Mouse (Mus musculus): ENCODE data around the gene Brwd1. TPM values are rescaled to one million over a fixed set of nuclear protein-coding genes. Genes with fewer than 3 reads are reported as not detected.

Gene Brwd1
- polyA plus RNA-seq, 1 experiment, result 14.0 TPM

GRCm38 (mm10) chr16:96091515-96092504 is 9.5 kb upstream of the Brwd1 start:
- Histone ChIP-seq H3K27me3 (ENCODE audit: control insufficient read depth, insufficient read depth, low read length) (no peaks in the 10 kb centered on the region), H3K27ac (ENCODE audit: insufficient read depth, low read depth, low read length) (peak overlapping the region; percentile 14; the same call in 1 of the 2 replicates), H3K4me3 (ENCODE audit: low read depth, low read length) (no peak overlapping the region), H3K36me3 (ENCODE audit: control insufficient read depth, insufficient read depth, low read length) (no peaks in the 10 kb centered on the region), H3K4me1 (ENCODE audit: control insufficient read depth, insufficient read depth, insufficient read length, low read length) (no peaks in the 10 kb centered on the region)
- WGBS, result 58% methylated on average over 9 of the region's 9 CpGs
- TF ChIP-seq CTCF (IDR thresholded peaks at IDR 0.05; ENCODE audit: extremely low read depth, insufficient read length, insufficient replicate concordance, low read depth, low read length), result no peak
- no peak for TF ChIP-seq POLR2A (IDR thresholded peaks at IDR 0.05; ENCODE audit: low read depth, low read length)

GRCm38 (mm10) chr16:96088120-96088519 is 5.8 kb upstream of the Brwd1 start:
- H3K27me3 ChIP-seq (ENCODE audit: control insufficient read depth, insufficient read depth, low read length), result no peaks in the 10 kb centered on the region
- TF ChIP-seq POLR2A (IDR thresholded peaks at IDR 0.05; ENCODE audit: low read depth, low read length), result no peak
- TF ChIP-seq CTCF (IDR thresholded peaks at IDR 0.05; ENCODE audit: extremely low read depth, insufficient read length, insufficient replicate concordance, low read depth, low read length), result no peak

DNA sequence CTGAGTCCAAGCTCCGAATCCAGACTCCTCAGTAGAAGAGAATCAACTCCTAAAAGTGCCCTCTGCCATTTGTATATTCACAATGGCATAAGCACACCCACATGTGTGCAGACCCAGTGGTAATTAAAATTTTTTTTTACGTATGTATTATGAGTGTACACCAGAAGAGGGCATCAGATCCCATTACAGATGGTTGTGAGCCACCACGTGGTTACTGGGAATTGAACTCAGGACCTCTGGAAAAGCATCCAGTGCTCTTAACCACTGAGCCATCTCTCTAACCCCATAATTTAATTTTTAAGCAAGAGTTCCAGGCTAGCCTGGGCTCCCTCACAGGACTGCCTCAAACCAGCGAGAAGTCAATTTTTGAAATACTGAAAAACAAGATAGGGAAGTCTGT is 5.1 kb upstream of the Brwd1 start:
- TF ChIP-seq CTCF (IDR thresholded peaks at IDR 0.05; ENCODE audit: extremely low read depth, insufficient read length, insufficient replicate concordance, low read depth, low read length), result no peak
- no peak for TF ChIP-seq POLR2A (IDR thresholded peaks at IDR 0.05; ENCODE audit: low read depth, low read length)
- H3K4me3 ChIP-seq (ENCODE audit: low read depth, low read length), result no peak overlapping the region

More at GRCm38 (mm10) chr16:96088120-96088519, 5.8 kb upstream of the Brwd1 start:
- Histone ChIP-seq H3K4me1 (ENCODE audit: control insufficient read depth, insufficient read depth, insufficient read length, low read length) (peaks cover 11% of the 10 kb centered on the region; the same call in 1 of the 2 replicates), H3K4me3 (ENCODE audit: low read depth, low read length) (no peak overlapping the region), H3K27ac (ENCODE audit: insufficient read depth, low read depth, low read length) (no peak overlapping the region), H3K36me3 (ENCODE audit: control insufficient read depth, insufficient read depth, low read length) (no peaks in the 10 kb centered on the region)
- WGBS, result 74% methylated on average over 5 of the region's 5 CpGs

GRCm38 (mm10) chr16:96087001-96087400 is 4.7 kb upstream of the Brwd1 start:
- no peaks in the 10 kb centered on the region for H3K36me3 ChIP-seq (ENCODE audit: control insufficient read depth, insufficient read depth, low read length)
- peaks cover 11% of the 10 kb centered on the region; the same call in 1 of the 2 replicates for H3K4me1 ChIP-seq (ENCODE audit: control insufficient read depth, insufficient read depth, insufficient read length, low read length)
- TF ChIP-seq CTCF (IDR thresholded peaks at IDR 0.05; ENCODE audit: extremely low read depth, insufficient read length, insufficient replicate concordance, low read depth, low read length), result no peak
- TF ChIP-seq POLR2A (IDR thresholded peaks at IDR 0.05; ENCODE audit: low read depth, low read length), result no peak
- 74% methylated on average over 12 of the region's 12 CpGs for WGBS
- H3K27ac ChIP-seq (ENCODE audit: insufficient read depth, low read depth, low read length), result no peak overlapping the region
- H3K27me3 ChIP-seq (ENCODE audit: control insufficient read depth, insufficient read depth, low read length), result no peaks in the 10 kb centered on the region
- no peak overlapping the region for H3K4me3 ChIP-seq (ENCODE audit: low read depth, low read length)

More for the DNA sequence above, 5.1 kb upstream of the Brwd1 start:
- H3K36me3 ChIP-seq (ENCODE audit: control insufficient read depth, insufficient read depth, low read length), result no peaks in the 10 kb centered on the region
- H3K4me1 ChIP-seq (ENCODE audit: control insufficient read depth, insufficient read depth, insufficient read length, low read length), result peaks cover 11% of the 10 kb centered on the region; the same call in 1 of the 2 replicates
- H3K27me3 ChIP-seq (ENCODE audit: control insufficient read depth, insufficient read depth, low read length), result no peaks in the 10 kb centered on the region
- H3K27ac ChIP-seq (ENCODE audit: insufficient read depth, low read depth, low read length), result no peak overlapping the region
- 74% methylated on average over 4 of the region's 4 CpGs for WGBS

DNA sequence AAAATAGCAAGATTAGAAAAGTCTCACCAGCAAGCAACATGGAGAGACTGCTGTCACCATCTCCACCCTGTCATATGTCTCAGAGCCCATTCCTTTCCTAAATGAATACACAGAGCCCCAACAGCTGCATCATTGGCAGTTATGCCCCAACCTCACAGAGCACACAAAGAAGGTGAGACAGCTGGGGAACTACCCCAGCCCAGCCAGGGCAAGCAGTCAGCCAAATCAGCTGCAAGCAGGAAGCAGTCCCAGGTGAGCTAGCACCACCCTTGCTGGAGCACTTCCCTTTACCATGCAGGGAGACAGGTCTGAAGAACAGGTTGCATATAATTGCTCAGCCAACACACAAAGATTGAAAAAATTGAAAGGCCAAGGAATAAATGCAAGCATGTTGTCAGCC is 3.3 kb upstream of the Brwd1 start:
- Histone ChIP-seq H3K4me1 (ENCODE audit: control insufficient read depth, insufficient read depth, insufficient read length, low read length) (peaks cover 14% of the 10 kb centered on the region; the same call in 1 of the 2 replicates), H3K27ac (ENCODE audit: insufficient read depth, low read depth, low read length) (no peak overlapping the region), H3K4me3 (ENCODE audit: low read depth, low read length) (no peak overlapping the region), H3K36me3 (ENCODE audit: control insufficient read depth, insufficient read depth, low read length) (no peaks in the 10 kb centered on the region), H3K27me3 (ENCODE audit: control insufficient read depth, insufficient read depth, low read length) (no peaks in the 10 kb centered on the region)
- TF ChIP-seq CTCF (IDR thresholded peaks at IDR 0.05; ENCODE audit: extremely low read depth, insufficient read length, insufficient replicate concordance, low read depth, low read length) (no peak), POLR2A (IDR thresholded peaks at IDR 0.05; ENCODE audit: low read depth, low read length) (no peak)

DNA sequence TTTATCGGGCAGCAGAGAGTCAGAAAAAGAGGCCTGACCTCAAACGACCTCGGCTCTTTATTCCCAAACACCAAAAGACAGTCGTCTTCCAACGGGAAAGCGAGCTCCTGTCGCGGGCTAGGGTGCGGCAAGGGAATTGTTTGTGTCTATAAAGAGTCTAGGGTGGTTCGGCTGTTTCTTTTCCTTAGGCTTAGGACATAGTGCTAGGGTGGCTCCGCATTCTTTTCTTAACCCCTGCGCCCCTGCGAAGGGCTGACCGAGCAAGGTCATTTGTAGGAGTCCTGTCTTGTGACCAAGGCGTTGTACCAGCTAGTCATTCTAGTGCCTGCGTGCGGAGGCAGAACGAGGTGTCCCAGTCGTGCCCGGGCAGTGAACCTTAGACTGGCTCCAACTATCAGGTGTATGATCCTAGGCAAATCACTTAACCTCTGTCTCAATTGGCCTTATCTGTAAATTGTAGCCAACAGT is 887 bp upstream of the Brwd1 start:
- 8% methylated on average over 20 of the region's 20 CpGs for WGBS
- H3K4me3 ChIP-seq (ENCODE audit: low read depth, low read length), result peak overlapping the region; percentile 85

GRCm38 (mm10) chr16:96081742-96082241 is 534 bp downstream of the Brwd1 start:
- Histone ChIP-seq H3K27me3 (ENCODE audit: control insufficient read depth, insufficient read depth, low read length) (no peaks in the 10 kb centered on the region), H3K27ac (ENCODE audit: insufficient read depth, low read depth, low read length) (peak overlapping the region; percentile 90), H3K4me1 (ENCODE audit: control insufficient read depth, insufficient read depth, insufficient read length, low read length) (peaks cover 14% of the 10 kb centered on the region; the same call in 1 of the 2 replicates), H3K4me3 (ENCODE audit: low read depth, low read length) (peak overlapping the region; percentile 85), H3K36me3 (ENCODE audit: control insufficient read depth, insufficient read depth, low read length) (peaks cover 12% of the 10 kb centered on the region)
- 1% methylated on average over 68 of the region's 68 CpGs for WGBS
- TF ChIP-seq CTCF (IDR thresholded peaks at IDR 0.05; ENCODE audit: extremely low read depth, insufficient read length, insufficient replicate concordance, low read depth, low read length), result no peak

More for the DNA sequence above, 887 bp upstream of the Brwd1 start:
- TF ChIP-seq CTCF (IDR thresholded peaks at IDR 0.05; ENCODE audit: extremely low read depth, insufficient read length, insufficient replicate concordance, low read depth, low read length) (no peak), POLR2A (IDR thresholded peaks at IDR 0.05; ENCODE audit: low read depth, low read length) (no peak)
- Histone ChIP-seq H3K27me3 (ENCODE audit: control insufficient read depth, insufficient read depth, low read length) (no peaks in the 10 kb centered on the region), H3K36me3 (ENCODE audit: control insufficient read depth, insufficient read depth, low read length) (peaks cover 10% of the 10 kb centered on the region; the same call in 1 of the 2 replicates), H3K4me1 (ENCODE audit: control insufficient read depth, insufficient read depth, insufficient read length, low read length) (peaks cover 14% of the 10 kb centered on the region; the same call in 1 of the 2 replicates), H3K27ac (ENCODE audit: insufficient read depth, low read depth, low read length) (peak overlapping the region; percentile 97)

Data from small intestine, adult 2 months (tissue).